Mouse (Mus musculus) heart, embryonic 13.5 days (tissue): Measurements from ENCODE around the gene Ap1m1. TPM values are rescaled to one million over a fixed set of nuclear protein-coding genes. Genes with fewer than 3 reads are reported as not detected.

Experiments used
- ATAC-seq: fragments of 200-750 bp; cut with Nextera tagmentation; 2 replicates; pipeline ENCODE4 v1.8.0; 2017; ENCODE audit warnings: moderate TSS enrichment; ENCODE audit not compliant: insufficient number of reproducible peaks, low FRiP score, low TSS enrichment; ENCODE audit errors: extremely low read depth
- H3K27ac ChIP-seq: fragments of 300-500 bp; sonication (generic); replicated peaks from 2 replicates; pipeline ENCODE4 v1.5.1; 2015; ENCODE audit warnings: moderate library complexity, mild to moderate bottlenecking, inconsistent platforms
- H3K27me3 ChIP-seq: fragments of 300-500 bp; sonication (generic); replicated peaks from 2 replicates; pipeline ENCODE4 v1.6.1; 2015; ENCODE audit warnings: mild to moderate bottlenecking, inconsistent platforms
- H3K36me3 ChIP-seq: fragments of 300-500 bp; sonication (generic); 2 replicates; pipeline ENCODE4 v1.6.1; 2015; ENCODE audit warnings: mild to moderate bottlenecking, inconsistent platforms
- H3K4me1 ChIP-seq: fragments of 300-500 bp; sonication (generic); 2 replicates; pipeline ENCODE4 v1.6.1; 2015; ENCODE audit warnings: inconsistent platforms
- H3K4me2 ChIP-seq: fragments of 300-500 bp; sonication (generic); 2 replicates; pipeline ENCODE4 v1.6.1; 2015; ENCODE audit warnings: inconsistent platforms, mild to moderate bottlenecking, moderate library complexity
- H3K4me3 ChIP-seq: fragments of 300-500 bp; sonication (generic); 2 replicates; pipeline ENCODE4 v1.5.1; 2015; ENCODE audit warnings: moderate library complexity, mild to moderate bottlenecking, inconsistent platforms
- H3K9ac ChIP-seq: fragments of 300-500 bp; sonication (generic); 2 replicates; pipeline ENCODE4 v1.6.1; 2015; ENCODE audit warnings: inconsistent platforms, mild to moderate bottlenecking, moderate library complexity
- H3K9me3 ChIP-seq: fragments of 300-500 bp; sonication (generic); 2 replicates; pipeline ENCODE4 v1.6.1; 2016; ENCODE audit warnings: inconsistent platforms
- WGBS: fragments of 180-500 bp; shearing (Covaris S2); methylation state at CpG from one replicate; pipeline ENCODE4 v1.1.7; 2015; ENCODE audit warnings: mixed read lengths; 5-methylcytosine and 5-hydroxymethylcytosine counted together
- polyA plus RNA-seq: library from polyadenylated mRNA; unstranded; fragments of >200 nt; fragmentation: Nextera tagmentation; extraction: Ambion mirVana; gene quantifications from 2 replicates; pipeline ENCODE4 v1.2.1, GENCODE M21; 2015

Gene Ap1m1
- polyA plus RNA-seq, 1 experiment from 2014 or later: 107 TPM

DNA sequence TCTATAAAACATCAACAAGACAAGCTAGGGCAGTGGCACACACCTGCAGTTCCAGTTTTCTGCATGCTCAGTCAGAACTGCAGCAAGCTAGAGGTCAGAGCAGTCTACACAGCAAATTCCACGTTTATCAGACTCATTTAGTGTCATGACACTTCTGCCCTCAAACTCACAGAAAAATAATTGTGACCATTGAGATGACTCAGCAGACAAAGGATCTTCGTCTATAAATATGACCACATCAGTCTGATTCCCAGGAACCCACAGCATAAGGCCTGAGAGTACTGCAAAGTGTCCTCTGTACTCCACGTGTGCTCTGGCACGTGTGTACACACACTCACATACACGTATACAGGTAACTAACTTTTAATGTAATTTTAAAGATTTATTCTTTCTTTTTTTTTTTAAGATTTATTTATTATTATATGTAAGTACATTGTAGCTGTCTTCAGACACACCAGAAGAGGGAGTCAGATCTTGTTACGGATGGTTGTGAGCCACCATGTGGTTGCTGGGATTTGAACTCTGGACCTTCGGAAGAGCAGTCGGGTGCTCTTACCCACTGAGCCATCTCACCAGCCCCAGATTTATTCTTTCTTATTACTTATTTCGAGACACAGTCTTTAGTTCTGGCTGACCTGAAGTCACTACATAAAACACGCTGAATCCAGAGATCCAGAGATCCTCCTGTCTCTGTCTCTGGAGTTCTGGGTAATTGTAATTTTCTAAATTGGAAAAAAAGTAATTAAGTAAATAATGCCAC, 20.9 kb upstream of the Ap1m1 start:
- Histone ChIP-seq H3K27me3 (peaks cover 40% of the 10 kb centered on the region), H3K9ac (0 out of 2 replicates have a peak overlapping the region, but pooled peaks have one; percentile 61), H3K36me3 (peaks cover 33% of the 10 kb centered on the region), H3K9me3 (no peaks in the 10 kb centered on the region), H3K4me1 (peaks cover 10% of the 10 kb centered on the region), H3K4me3 (peak overlapping the region; percentile 65), H3K27ac (peak overlapping the region; percentile 67), H3K4me2 (peak overlapping the region; percentile 83)
- no peak for ATAC-seq
- 79% methylated on average over 10 of the region's 10 CpGs for WGBS

DNA sequence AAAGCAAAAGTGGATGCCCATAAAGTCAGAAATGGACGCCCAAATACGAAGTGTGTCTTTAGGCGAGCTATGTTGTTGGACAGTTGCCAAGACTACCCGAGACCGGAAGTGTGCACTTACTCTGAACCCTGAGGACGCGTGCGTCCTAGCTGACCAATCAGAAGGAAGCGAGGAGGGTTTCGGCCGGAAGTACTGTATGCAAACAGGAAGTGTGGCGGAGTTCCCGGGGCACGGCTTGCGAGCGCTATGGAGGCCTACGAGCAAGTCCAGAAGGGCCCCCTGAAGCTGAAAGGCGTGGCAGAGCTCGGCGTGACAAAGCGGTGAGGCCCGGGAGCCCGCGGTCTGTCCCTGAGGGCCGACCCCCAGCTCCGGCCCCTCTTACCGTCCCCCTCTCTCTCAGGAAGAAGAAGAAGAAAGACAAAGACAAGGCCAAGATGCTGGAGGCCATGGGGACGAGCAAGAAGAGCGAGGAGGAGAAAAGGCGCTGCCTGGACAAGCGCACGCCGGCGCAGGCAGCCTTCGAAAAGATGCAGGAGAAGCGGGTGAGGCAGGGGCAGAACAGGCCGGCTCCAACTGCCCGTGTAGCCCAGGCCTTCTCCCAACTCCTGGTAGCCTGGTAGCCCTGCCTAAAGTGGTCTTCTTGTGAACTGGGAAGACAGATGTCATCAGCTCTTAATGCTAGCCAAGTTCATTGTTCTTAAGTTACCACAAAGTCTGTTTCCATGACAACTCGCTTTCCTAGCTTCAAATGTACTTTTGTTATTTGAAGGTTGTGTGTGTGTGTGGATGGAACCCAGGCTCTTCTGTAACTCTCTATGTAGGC, 20.1 kb upstream of the Ap1m1 start, which contains the start of gene Fam32a:
TSS of gene Fam32a (plus strand) at position 190 of the 823 bp plus-strand sequence.
- H3K9me3 ChIP-seq: no peaks in the 10 kb centered on the region
- H3K9ac ChIP-seq: peak within 1 kb of the TSS; percentile 87
- H3K36me3 ChIP-seq: peaks cover 37% of the 10 kb centered on the region
- ATAC-seq: peak; percentile 94
- H3K4me2 ChIP-seq: peak within 1 kb of the TSS; percentile 83
- 15% methylated on average over 39 of the region's 39 CpGs for WGBS
- H3K4me3 ChIP-seq: peak within 1 kb of the TSS; percentile 65
- peak within 1 kb of the TSS; percentile 67 for H3K27ac ChIP-seq
- peaks cover 10% of the 10 kb centered on the region for H3K4me1 ChIP-seq
- H3K27me3 ChIP-seq: peaks cover 32% of the 10 kb centered on the region

DNA sequence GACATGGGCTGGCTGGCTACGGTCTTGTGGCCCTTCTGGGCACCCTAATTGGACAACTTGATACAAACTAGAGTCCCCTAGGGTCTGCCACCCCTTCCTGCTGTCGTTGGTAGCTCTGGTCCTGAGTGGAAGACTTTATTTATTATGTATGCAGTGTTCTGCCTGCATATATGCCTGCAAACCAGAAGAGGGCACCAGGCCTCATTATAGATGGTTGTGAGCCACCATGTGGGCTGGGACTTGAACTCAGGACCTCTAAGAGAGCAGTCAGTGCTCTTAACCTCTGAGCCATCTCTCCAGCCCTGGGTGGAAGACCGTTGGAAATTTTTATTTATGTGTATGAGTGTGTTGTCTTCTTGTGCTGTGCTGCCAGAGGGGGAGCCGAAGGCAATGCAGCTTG, 19.1 kb upstream of the Ap1m1 start:
- ATAC-seq: no peak
- H3K9me3 ChIP-seq: no peaks in the 10 kb centered on the region

DNA sequence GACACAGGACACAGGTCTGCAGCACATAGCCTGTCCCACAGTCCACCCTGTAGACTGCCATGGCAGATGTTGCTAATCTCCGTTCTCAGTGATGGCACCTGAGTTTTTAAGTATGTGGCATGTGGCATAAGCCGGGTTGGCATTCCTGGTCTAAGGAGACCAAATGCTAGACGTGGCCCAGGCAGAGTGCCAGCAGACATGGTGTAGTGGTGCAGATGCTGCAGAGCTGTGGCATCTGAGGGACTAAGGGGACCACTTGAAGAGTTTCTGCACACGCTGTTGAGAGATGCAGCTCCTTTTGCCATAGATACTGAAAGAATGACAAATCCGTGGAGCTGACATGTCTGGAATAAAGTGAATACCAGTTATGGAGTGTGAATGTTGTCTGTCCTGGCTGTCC, 17.2 kb upstream of the Ap1m1 start:
- H3K4me3 ChIP-seq: no peak overlapping the region
- H3K27me3 ChIP-seq: peaks cover 10% of the 10 kb centered on the region
- H3K9me3 ChIP-seq: no peaks in the 10 kb centered on the region
- no peak overlapping the region for H3K27ac ChIP-seq
- ATAC-seq: no peak
- 82% methylated on average over 5 of the region's 5 CpGs for WGBS
- no peak overlapping the region for H3K9ac ChIP-seq
- peaks cover 10% of the 10 kb centered on the region for H3K4me1 ChIP-seq
- no peak overlapping the region for H3K4me2 ChIP-seq
- peaks cover 37% of the 10 kb centered on the region for H3K36me3 ChIP-seq

More for the DNA sequence above, 19.1 kb upstream of the Ap1m1 start:
- Histone ChIP-seq H3K27me3 (peaks cover 23% of the 10 kb centered on the region), H3K4me2 (peak overlapping the region; percentile 83), H3K36me3 (peaks cover 37% of the 10 kb centered on the region), H3K4me1 (peaks cover 10% of the 10 kb centered on the region), H3K27ac (no peak overlapping the region), H3K4me3 (peak overlapping the region; percentile 65), H3K9ac (peak overlapping the region; percentile 87; the same call in 1 of the 2 replicates)
- 83% methylated on average over 4 of the region's 4 CpGs for WGBS

DNA sequence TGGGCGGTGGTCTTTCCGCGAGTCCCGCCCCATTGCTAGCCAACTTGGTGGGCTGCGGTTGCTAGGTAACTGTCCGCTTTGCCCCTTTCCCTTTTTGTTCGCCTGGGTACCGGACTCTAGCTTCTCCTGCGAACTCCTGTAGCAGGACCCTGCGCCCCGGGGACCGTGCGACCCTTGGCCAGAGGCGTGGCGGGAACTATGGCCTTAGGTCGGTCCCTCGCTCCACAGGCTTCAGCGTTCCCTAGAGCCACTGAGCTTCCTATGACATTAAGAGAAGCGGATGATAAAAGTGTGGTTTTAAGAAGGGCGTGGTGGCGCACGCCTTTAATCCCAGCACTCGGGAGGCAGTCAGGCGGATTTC, 565 bp downstream of the Ap1m1 start:
- Histone ChIP-seq H3K4me2 (peak overlapping the region; percentile 85), H3K27me3 (no peaks in the 10 kb centered on the region), H3K27ac (peak overlapping the region; percentile 87), H3K4me1 (peaks cover 19% of the 10 kb centered on the region), H3K9ac (peak overlapping the region; percentile 86), H3K4me3 (peak overlapping the region; percentile 82), H3K36me3 (peaks cover 25% of the 10 kb centered on the region), H3K9me3 (no peaks in the 10 kb centered on the region)
- under 1% methylated on average over 24 of the region's 24 CpGs for WGBS
- ATAC-seq: peak; percentile 9; the same call in 1 of the 2 replicates

DNA sequence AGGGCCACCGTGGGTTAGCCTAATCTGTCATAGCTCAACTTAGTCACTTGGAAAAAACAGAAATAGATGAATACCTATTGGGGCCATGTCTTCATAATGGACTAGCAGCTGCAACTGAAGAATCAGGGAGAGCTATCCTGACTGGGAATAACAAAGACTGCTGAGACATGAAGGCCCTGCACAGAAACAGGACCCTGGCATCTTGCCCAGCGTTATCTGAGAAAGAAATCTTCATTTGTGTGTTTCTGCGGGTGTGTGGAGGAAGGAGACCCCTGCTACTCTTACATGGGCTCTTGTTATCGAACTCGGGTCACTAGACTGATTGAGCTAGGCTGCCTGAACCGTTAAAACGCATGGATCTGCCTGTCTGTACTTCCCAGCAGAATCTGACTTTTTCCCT, 1.1 kb downstream of the Ap1m1 start:
- peaks cover 19% of the 10 kb centered on the region for H3K4me1 ChIP-seq
- ATAC-seq: no peak
- H3K4me3 ChIP-seq: peak overlapping the region; percentile 82
- peaks cover 30% of the 10 kb centered on the region for H3K36me3 ChIP-seq
- H3K9ac ChIP-seq: peak overlapping the region; percentile 86
- 0 out of 2 replicates have a peak overlapping the region, but pooled peaks have one; percentile 87 for H3K27ac ChIP-seq
- no peaks in the 10 kb centered on the region for H3K9me3 ChIP-seq
- WGBS: 64% methylated on average over 7 of the region's 7 CpGs
- H3K27me3 ChIP-seq: no peaks in the 10 kb centered on the region
- peak overlapping the region; percentile 85 for H3K4me2 ChIP-seq

DNA sequence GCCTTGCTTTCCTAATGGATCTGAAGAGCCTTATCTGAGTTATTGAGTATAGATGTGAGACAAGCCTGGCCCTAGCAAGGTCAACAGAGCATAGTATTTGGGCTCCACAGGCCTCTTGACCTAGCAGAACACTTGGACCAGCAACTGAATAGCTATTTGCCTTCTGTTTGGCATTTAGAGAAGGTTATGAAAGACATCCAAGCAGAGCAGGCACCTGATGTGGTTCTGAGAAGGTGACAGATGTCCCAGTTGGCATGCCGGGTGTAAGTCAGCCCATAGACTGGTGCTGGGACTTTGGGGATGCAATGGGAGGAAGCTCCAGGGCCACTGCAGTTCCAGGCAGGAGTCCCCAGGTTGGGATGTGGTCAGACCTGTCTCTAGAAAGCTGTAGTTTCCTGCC, 2.4 kb downstream of the Ap1m1 start:
- Histone ChIP-seq H3K4me3 (no peak overlapping the region), H3K9ac (0 out of 2 replicates have a peak overlapping the region, but pooled peaks have one; percentile 8), H3K9me3 (no peaks in the 10 kb centered on the region), H3K4me2 (no peak overlapping the region), H3K36me3 (peaks cover 43% of the 10 kb centered on the region), H3K27me3 (no peaks in the 10 kb centered on the region), H3K4me1 (peaks cover 19% of the 10 kb centered on the region), H3K27ac (no peak overlapping the region)
- WGBS: 97% methylated on average over 1 of the region's 1 CpGs
- no peak for ATAC-seq

DNA sequence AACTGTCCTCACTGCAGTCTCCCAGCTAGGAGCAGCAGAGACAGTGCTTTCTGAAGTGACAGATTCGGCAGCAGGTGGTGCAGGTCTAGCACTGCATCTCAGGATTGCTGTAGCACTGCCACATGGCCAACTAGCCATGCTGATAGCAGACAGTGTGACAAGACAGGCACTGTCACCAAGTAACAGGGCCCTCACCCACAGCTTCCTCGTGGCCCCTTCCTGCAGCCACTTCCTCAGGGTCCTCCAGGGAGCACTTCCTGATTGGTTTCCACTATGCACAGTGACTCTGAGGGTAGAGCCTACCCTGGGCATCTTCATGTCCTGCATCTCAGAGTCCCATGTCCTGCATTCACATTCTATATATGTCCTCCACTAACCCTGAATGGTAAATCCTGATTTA, 4.8 kb downstream of the Ap1m1 start:
- H3K9ac ChIP-seq: peak overlapping the region; percentile 33; the same call in 1 of the 2 replicates
- peaks cover 66% of the 10 kb centered on the region for H3K36me3 ChIP-seq
- no peak overlapping the region for H3K27ac ChIP-seq
- H3K4me3 ChIP-seq: no peak overlapping the region
- no peak for ATAC-seq
- 46% methylated on average over 2 of the region's 2 CpGs for WGBS
- no peaks in the 10 kb centered on the region for H3K9me3 ChIP-seq
- H3K27me3 ChIP-seq: no peaks in the 10 kb centered on the region
- H3K4me1 ChIP-seq: peaks cover 16% of the 10 kb centered on the region
- H3K4me2 ChIP-seq: no peak overlapping the region

DNA sequence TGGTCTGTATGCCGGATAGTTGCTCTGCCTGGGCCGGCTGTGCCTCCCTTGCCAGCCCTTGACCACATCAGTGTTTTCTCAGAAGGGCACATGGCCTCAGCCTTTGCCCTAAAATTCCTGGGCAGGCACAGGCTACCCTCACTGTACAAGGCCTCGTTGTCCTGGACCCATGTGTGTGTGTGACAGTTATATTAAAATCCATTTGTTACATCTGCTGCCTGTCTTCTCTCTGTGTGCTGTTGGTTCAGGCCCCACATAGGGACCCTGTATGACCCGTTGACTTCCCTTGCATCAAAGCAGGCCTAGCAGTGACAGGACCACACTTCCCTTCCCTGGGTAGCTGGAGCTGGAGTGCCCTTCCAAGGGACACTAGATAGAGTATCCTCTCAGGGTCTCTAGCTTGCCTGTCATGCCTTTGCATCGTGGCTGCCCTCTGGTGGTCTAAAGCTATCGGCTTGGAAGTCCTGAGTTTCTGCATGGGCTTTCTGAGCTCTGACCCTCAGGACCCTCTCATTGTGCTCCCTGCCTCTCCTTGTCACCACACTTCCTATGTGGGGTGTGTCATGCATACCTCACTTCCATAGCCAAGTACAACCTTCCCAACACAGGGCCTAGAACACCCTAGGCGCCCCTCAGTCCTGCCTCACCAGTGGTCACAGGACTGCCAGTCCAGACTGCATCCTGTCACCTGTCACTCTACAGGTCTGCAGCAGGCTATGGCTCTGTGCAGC, 17.5 kb downstream of the Ap1m1 start:
- no peak overlapping the region for H3K9ac ChIP-seq
- WGBS: 57% methylated on average over 7 of the region's 7 CpGs
- H3K36me3 ChIP-seq: peaks cover 37% of the 10 kb centered on the region
- H3K27me3 ChIP-seq: no peaks in the 10 kb centered on the region
- H3K4me3 ChIP-seq: no peak overlapping the region
- no peak overlapping the region for H3K4me2 ChIP-seq
- H3K4me1 ChIP-seq: peaks cover 17% of the 10 kb centered on the region
- ATAC-seq: no peak
- no peaks in the 10 kb centered on the region for H3K9me3 ChIP-seq
- no peak overlapping the region for H3K27ac ChIP-seq

DNA sequence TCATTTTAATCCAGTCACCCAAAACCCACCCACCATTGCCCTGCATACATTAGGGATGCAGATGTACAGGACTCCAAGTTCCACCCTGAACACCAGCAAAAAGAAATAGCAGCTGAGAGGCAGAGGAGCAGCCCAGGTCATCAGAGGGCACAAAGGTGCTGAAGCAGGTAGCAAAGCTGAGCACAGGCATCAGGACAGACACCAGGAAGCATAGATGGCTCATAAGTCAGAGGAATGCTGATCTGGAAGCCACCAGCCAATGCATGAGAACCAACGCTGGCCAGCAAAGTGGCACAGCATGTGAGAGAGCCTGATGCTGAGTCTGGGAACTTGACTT, 18.1 kb downstream of the Ap1m1 start:
- Histone ChIP-seq H3K4me1 (peaks cover 17% of the 10 kb centered on the region), H3K9me3 (no peaks in the 10 kb centered on the region), H3K27me3 (no peaks in the 10 kb centered on the region), H3K9ac (no peak overlapping the region), H3K27ac (no peak overlapping the region), H3K4me2 (no peak overlapping the region), H3K4me3 (no peak overlapping the region), H3K36me3 (peaks cover 31% of the 10 kb centered on the region)
- 92% methylated on average over 1 of the region's 1 CpGs for WGBS
- ATAC-seq: no peak

DNA sequence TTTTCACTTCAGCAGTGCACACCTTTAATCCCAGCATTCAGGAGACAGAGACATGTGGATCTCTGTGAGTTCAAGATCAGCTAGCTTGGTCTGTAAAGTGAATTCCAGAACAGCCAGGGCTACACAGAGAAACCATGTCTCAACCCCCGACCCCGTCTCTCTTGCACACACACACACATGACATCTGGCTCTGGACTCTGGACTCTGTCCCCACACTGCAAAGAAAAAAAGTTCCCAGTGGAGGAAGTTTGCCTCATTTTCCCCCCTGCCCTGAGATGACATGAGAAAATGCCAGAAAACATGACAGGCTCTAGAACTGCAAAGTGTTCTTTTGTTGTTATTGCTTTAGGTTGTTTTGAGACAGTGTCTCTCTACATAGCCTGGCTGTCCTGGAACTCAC, 20.0 kb downstream of the Ap1m1 start:
- H3K9me3 ChIP-seq: no peaks in the 10 kb centered on the region
- H3K27me3 ChIP-seq: no peaks in the 10 kb centered on the region
- H3K36me3 ChIP-seq: peaks cover 11% of the 10 kb centered on the region
- no peak overlapping the region for H3K27ac ChIP-seq
- H3K4me2 ChIP-seq: no peak overlapping the region
- 68% methylated on average over 2 of the region's 2 CpGs for WGBS
- ATAC-seq: no peak
- no peak overlapping the region for H3K4me3 ChIP-seq
- peaks cover 17% of the 10 kb centered on the region for H3K4me1 ChIP-seq
- H3K9ac ChIP-seq: no peak overlapping the region
